Mouse (Mus musculus) CD4-positive helper T cell, adult 2 months (primary cell): Measurements from ENCODE around the gene Cdh4.

Experiments used
- DNase-seq: peaks from one replicate; pipeline ENCODE4 v3.0.0-alpha.2; 2012; ENCODE audit warnings: low read depth, missing footprints, low spot score

Gene Cdh4

GRCm38 (mm10) chr2:179538535-179538934 lies 96.3 kb downstream of the Cdh4 start:
- no peak for DNase-seq

- DNase-seq, result no peak
These were observed 97.5 kb downstream of the Cdh4 start for GRCm38 (mm10) chr2:179539532-179540245.

- DNase-seq, result no peak
These were observed 98.9 kb downstream of the Cdh4 start for GRCm38 (mm10) chr2:179541096-179541495.

- DNase-seq, result no peak
These were observed 105.4 kb downstream of the Cdh4 start for GRCm38 (mm10) chr2:179547627-179548026.

GRCm38 (mm10) chr2:179555928-179556327 lies 113.7 kb downstream of the Cdh4 start:
- DNase-seq, result no peak

GRCm38 (mm10) chr2:179562350-179562749 lies 120.1 kb downstream of the Cdh4 start:
- no peak for DNase-seq

- no peak for DNase-seq
These were observed 123.4 kb downstream of the Cdh4 start for GRCm38 (mm10) chr2:179565611-179566010.

- DNase-seq, result no peak
These were observed 125.7 kb downstream of the Cdh4 start for GRCm38 (mm10) chr2:179567886-179568285.

GRCm38 (mm10) chr2:179569171-179569570 lies 126.9 kb downstream of the Cdh4 start:
- DNase-seq, result no peak

GRCm38 (mm10) chr2:179571175-179571769 lies 129.0 kb downstream of the Cdh4 start:
- DNase-seq, result no peak

- DNase-seq, result no peak
These were observed 131.1 kb downstream of the Cdh4 start for GRCm38 (mm10) chr2:179573331-179573730.

GRCm38 (mm10) chr2:179573786-179574185 lies 131.6 kb downstream of the Cdh4 start:
- no peak for DNase-seq

GRCm38 (mm10) chr2:179575585-179575984 lies 133.4 kb downstream of the Cdh4 start:
- no peak for DNase-seq

GRCm38 (mm10) chr2:179576221-179576620 lies 134.0 kb downstream of the Cdh4 start:
- DNase-seq, result no peak

GRCm38 (mm10) chr2:179578329-179578728 lies 136.1 kb downstream of the Cdh4 start:
- DNase-seq, result no peak

- DNase-seq, result no peak
These were observed 136.6 kb downstream of the Cdh4 start for GRCm38 (mm10) chr2:179578842-179579241.

- no peak for DNase-seq
These were observed 138.2 kb downstream of the Cdh4 start for GRCm38 (mm10) chr2:179580415-179580814.

- DNase-seq, result no peak
These were observed 138.8 kb downstream of the Cdh4 start for GRCm38 (mm10) chr2:179581058-179581457.

- DNase-seq, result no peak
These were observed 140.7 kb downstream of the Cdh4 start for GRCm38 (mm10) chr2:179582966-179583365.

- DNase-seq, result no peak
These were observed 142.4 kb downstream of the Cdh4 start for GRCm38 (mm10) chr2:179584672-179585071.

GRCm38 (mm10) chr2:179586436-179586835 lies 144.2 kb downstream of the Cdh4 start:
- no peak for DNase-seq

- no peak for DNase-seq
These were observed 144.8 kb downstream of the Cdh4 start for GRCm38 (mm10) chr2:179587069-179587468.

GRCm38 (mm10) chr2:179591661-179592060 lies 149.4 kb downstream of the Cdh4 start:
- DNase-seq, result no peak
